12 mouse cellular contexts compared by ENCODE assay signal in the genomic region with DNA sequence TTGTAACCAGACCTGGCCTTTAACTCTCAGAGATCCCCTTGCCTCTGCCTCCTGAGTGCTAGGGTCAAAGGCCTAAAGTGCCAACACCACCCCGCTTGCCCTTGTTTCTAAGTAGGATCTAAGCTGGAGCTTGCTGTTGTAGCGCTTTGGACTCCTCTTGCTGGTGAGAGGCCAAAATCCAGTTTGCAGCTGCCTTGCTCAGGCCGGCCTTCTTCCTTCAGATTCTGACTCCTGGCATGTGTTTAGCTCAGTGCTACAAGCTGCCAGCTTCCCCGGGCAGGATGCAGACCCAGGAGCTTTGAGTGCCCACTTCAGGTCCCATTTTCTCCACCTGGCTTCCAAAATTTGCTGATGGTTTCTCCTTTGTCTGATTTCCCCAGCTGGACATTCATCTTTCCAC. TPM values are rescaled to one million over a fixed set of nuclear protein-coding genes. Genes with fewer than 3 reads are reported as not detected.
"Had no signal": no experiment of that assay in that cellular context is flagged by ENCODE, and none has a peak within 500 bp of the region (broad histone marks: within the 10 kb centered on the region; RNA-seq: fewer than 3 reads in every experiment).

No protein-coding gene starts in this region.

- DNase-seq: kidney, adult 2 months; kidney, postnatal 14 days; kidney, postnatal 4 days; liver, embryonic 13.5 days; lung, adult 2 months; lung, postnatal 36 days; retina, postnatal 1 day; right cerebral cortex, postnatal 25 days; spleen, adult 18-20 months; thymus, postnatal 25 days had no signal

RNA-seq across cellular contexts. Expression of gene Bmp6, which starts 53.4 kb away (rescaled TPM):
- total RNA-seq: monocyte, adult 5-6 weeks; neutrophil, adult 5-6 weeks had no signal
